Mouse (Mus musculus): ENCODE measurements around the gene Cux1. TPM values are rescaled to one million over a fixed set of nuclear protein-coding genes. Genes with fewer than 3 reads are reported as not detected.

Cux1 gene
- polyA plus RNA-seq, 1 experiment from 2014 or later = 67.7 TPM

GRCm38 (mm10) chr5:136548776-136549175 is 18.5 kb downstream of the Cux1 start:
- no peak for DNase-seq (ENCODE audit: low spot score)
- WGBS = 88% methylated on average over 2 of the region's 2 CpGs
- H3K4me3 ChIP-seq = no peak overlapping the region
- no peaks in the 10 kb centered on the region for H3K36me3 ChIP-seq
- H3K27me3 ChIP-seq (ENCODE audit: low read depth, poor library complexity, severe bottlenecking) = no peaks in the 10 kb centered on the region
- no peaks in the 10 kb centered on the region for H3K9me3 ChIP-seq (replicated peaks)
- peaks cover 73% of the 10 kb centered on the region for H3K4me1 ChIP-seq
- H3K27ac ChIP-seq = no peak overlapping the region

GRCm38 (mm10) chr5:136545061-136545460 is 22.2 kb downstream of the Cux1 start:
- 83% methylated on average over 4 of the region's 4 CpGs for WGBS

GRCm38 (mm10) chr5:136543171-136543570 is 24.1 kb downstream of the Cux1 start:
- DNase-seq (ENCODE audit: low spot score) = no peak
- H3K36me3 ChIP-seq = no peaks in the 10 kb centered on the region

More at GRCm38 (mm10) chr5:136545061-136545460, 22.2 kb downstream of the Cux1 start:
- H3K27me3 ChIP-seq (ENCODE audit: low read depth, poor library complexity, severe bottlenecking) = no peaks in the 10 kb centered on the region
- no peak for DNase-seq (ENCODE audit: low spot score)
- no peaks in the 10 kb centered on the region for H3K36me3 ChIP-seq
- H3K4me1 ChIP-seq = peaks cover 51% of the 10 kb centered on the region
- no peaks in the 10 kb centered on the region for H3K9me3 ChIP-seq (replicated peaks)
- no peak overlapping the region for H3K4me3 ChIP-seq
- H3K27ac ChIP-seq = no peak overlapping the region

GRCm38 (mm10) chr5:136540952-136541351 is 26.3 kb downstream of the Cux1 start:
- Histone ChIP-seq H3K27ac (no peak overlapping the region), H3K9me3 (replicated peaks) (no peaks in the 10 kb centered on the region), H3K27me3 (ENCODE audit: low read depth, poor library complexity, severe bottlenecking) (no peaks in the 10 kb centered on the region), H3K4me1 (peaks cover 39% of the 10 kb centered on the region), H3K4me3 (no peak overlapping the region), H3K36me3 (no peaks in the 10 kb centered on the region)
- no peak for DNase-seq (ENCODE audit: low spot score)

More at GRCm38 (mm10) chr5:136543171-136543570, 24.1 kb downstream of the Cux1 start:
- H3K27me3 ChIP-seq (ENCODE audit: low read depth, poor library complexity, severe bottlenecking) = no peaks in the 10 kb centered on the region
- no peaks in the 10 kb centered on the region for H3K9me3 ChIP-seq (replicated peaks)
- H3K27ac ChIP-seq = no peak overlapping the region
- no peak overlapping the region for H3K4me3 ChIP-seq
- H3K4me1 ChIP-seq = peaks cover 45% of the 10 kb centered on the region

- H3K9me3 ChIP-seq (replicated peaks) = no peaks in the 10 kb centered on the region
- H3K27ac ChIP-seq = no peak overlapping the region
- H3K27me3 ChIP-seq (ENCODE audit: low read depth, poor library complexity, severe bottlenecking) = no peaks in the 10 kb centered on the region
- no peak overlapping the region for H3K4me3 ChIP-seq
- H3K4me1 ChIP-seq = peaks cover 32% of the 10 kb centered on the region
- DNase-seq (ENCODE audit: low spot score) = no peak
- H3K36me3 ChIP-seq = no peaks in the 10 kb centered on the region
- 88% methylated on average over 5 of the region's 5 CpGs for WGBS
Observed at GRCm38 (mm10) chr5:136540055-136540838, 27.0 kb downstream of the Cux1 start.

- WGBS = 91% methylated on average over 4 of the region's 4 CpGs
- H3K27me3 ChIP-seq (ENCODE audit: low read depth, poor library complexity, severe bottlenecking) = no peaks in the 10 kb centered on the region
- no peak for DNase-seq (ENCODE audit: low spot score)
- H3K4me1 ChIP-seq = peaks cover 30% of the 10 kb centered on the region
- H3K4me3 ChIP-seq = no peak overlapping the region
- H3K9me3 ChIP-seq (replicated peaks) = no peaks in the 10 kb centered on the region
- no peak overlapping the region for H3K27ac ChIP-seq
- no peaks in the 10 kb centered on the region for H3K36me3 ChIP-seq
Observed at GRCm38 (mm10) chr5:136536753-136537152, 30.5 kb downstream of the Cux1 start.

- Histone ChIP-seq H3K27me3 (ENCODE audit: low read depth, poor library complexity, severe bottlenecking) (no peaks in the 10 kb centered on the region), H3K27ac (no peak overlapping the region), H3K4me1 (peaks cover 32% of the 10 kb centered on the region), H3K9me3 (replicated peaks) (no peaks in the 10 kb centered on the region), H3K36me3 (no peaks in the 10 kb centered on the region), H3K4me3 (no peak overlapping the region)
- DNase-seq (ENCODE audit: low spot score) = no peak
- WGBS = 78% methylated on average over 5 of the region's 5 CpGs
Observed at GRCm38 (mm10) chr5:136535976-136536725, 31.1 kb downstream of the Cux1 start.

- Histone ChIP-seq H3K4me3 (no peak overlapping the region), H3K27me3 (ENCODE audit: low read depth, poor library complexity, severe bottlenecking) (no peaks in the 10 kb centered on the region), H3K27ac (no peak overlapping the region), H3K36me3 (no peaks in the 10 kb centered on the region), H3K4me1 (peaks cover 25% of the 10 kb centered on the region), H3K9me3 (replicated peaks) (no peaks in the 10 kb centered on the region)
- no peak for DNase-seq (ENCODE audit: low spot score)
- 63% methylated on average over 1 of the region's 1 CpGs for WGBS
Observed at GRCm38 (mm10) chr5:136535204-136535603, 32.1 kb downstream of the Cux1 start.

- Histone ChIP-seq H3K27ac (no peak overlapping the region), H3K9me3 (replicated peaks) (no peaks in the 10 kb centered on the region), H3K4me1 (peaks cover 14% of the 10 kb centered on the region), H3K27me3 (ENCODE audit: low read depth, poor library complexity, severe bottlenecking) (no peaks in the 10 kb centered on the region), H3K36me3 (no peaks in the 10 kb centered on the region), H3K4me3 (no peak overlapping the region)
- 90% methylated on average over 11 of the region's 11 CpGs for WGBS
- DNase-seq (ENCODE audit: low spot score) = no peak
Observed at GRCm38 (mm10) chr5:136533371-136534276, 33.7 kb downstream of the Cux1 start.

GRCm38 (mm10) chr5:136531674-136532365 is 35.5 kb downstream of the Cux1 start:
- H3K9me3 ChIP-seq (replicated peaks) = no peaks in the 10 kb centered on the region
- no peak overlapping the region for H3K27ac ChIP-seq
- no peak overlapping the region for H3K4me3 ChIP-seq
- H3K27me3 ChIP-seq (ENCODE audit: low read depth, poor library complexity, severe bottlenecking) = no peaks in the 10 kb centered on the region
- no peak for DNase-seq (ENCODE audit: low spot score)
- peaks cover 11% of the 10 kb centered on the region for H3K4me1 ChIP-seq
- WGBS = 81% methylated on average over 2 of the region's 2 CpGs
- H3K36me3 ChIP-seq = no peaks in the 10 kb centered on the region

GRCm38 (mm10) chr5:136530931-136531330 is 36.4 kb downstream of the Cux1 start:
- no peaks in the 10 kb centered on the region for H3K36me3 ChIP-seq
- H3K27ac ChIP-seq = no peak overlapping the region
- peaks cover 8% of the 10 kb centered on the region; the same call in 1 of the 2 replicates for H3K4me1 ChIP-seq
- no peak overlapping the region for H3K4me3 ChIP-seq
- no peaks in the 10 kb centered on the region for H3K27me3 ChIP-seq (ENCODE audit: low read depth, poor library complexity, severe bottlenecking)
- no peak for DNase-seq (ENCODE audit: low spot score)
- 100% methylated on average over 1 of the region's 1 CpGs for WGBS
- H3K9me3 ChIP-seq (replicated peaks) = no peaks in the 10 kb centered on the region

- Histone ChIP-seq H3K9me3 (replicated peaks) (no peaks in the 10 kb centered on the region), H3K36me3 (no peaks in the 10 kb centered on the region)
Observed at GRCm38 (mm10) chr5:136529165-136529564, 38.1 kb downstream of the Cux1 start.

More at GRCm38 (mm10) chr5:136529165-136529564, 38.1 kb downstream of the Cux1 start:
- no peak for DNase-seq (ENCODE audit: low spot score)
- H3K27ac ChIP-seq = no peak overlapping the region
- H3K4me3 ChIP-seq = no peak overlapping the region
- peaks cover 8% of the 10 kb centered on the region; the same call in 1 of the 2 replicates for H3K4me1 ChIP-seq
- H3K27me3 ChIP-seq (ENCODE audit: low read depth, poor library complexity, severe bottlenecking) = no peaks in the 10 kb centered on the region

Measured in limb, embryonic 10.5 days (tissue).